Mouse (Mus musculus) lung, postnatal 14 days (tissue): Measurements from ENCODE around the gene Abhd8.

ENCODE experiments used
- DNase-seq: peaks from one replicate; pipeline ENCODE4 v3.0.0; 2021

Abhd8 gene

DNA sequence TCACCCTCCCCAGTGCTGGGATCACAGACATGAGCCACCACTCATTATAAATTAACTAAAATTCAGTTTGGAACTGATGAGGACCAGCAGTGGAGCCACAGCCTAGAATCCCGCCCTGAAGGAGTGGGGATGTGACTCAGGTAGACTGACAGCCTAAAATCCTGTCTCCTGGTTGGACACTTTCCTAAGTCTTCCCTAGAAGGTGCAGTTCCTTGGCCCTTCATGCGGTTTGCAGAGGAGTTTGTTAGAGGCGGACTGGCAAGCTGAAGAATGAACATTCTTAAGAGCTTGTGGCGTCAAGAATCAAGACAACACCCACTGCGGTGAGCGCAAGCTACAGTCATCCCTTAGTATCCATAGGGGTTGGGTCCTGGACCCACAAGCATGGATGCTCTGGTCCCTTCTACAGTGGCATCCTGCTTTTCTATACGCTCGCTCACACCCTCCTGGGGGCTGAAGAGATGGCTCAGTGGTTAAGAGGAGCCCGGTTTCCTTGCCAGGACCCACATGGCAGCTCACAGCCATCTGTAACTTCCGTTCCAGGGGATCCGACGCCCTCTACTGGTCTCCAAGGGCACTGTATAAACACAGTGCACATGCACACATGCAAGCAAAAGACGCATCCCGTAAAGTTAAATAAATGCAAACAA, 13.9 kb upstream of the Abhd8 start:
- DNase-seq, result no peak

- DNase-seq, result peak; percentile 79
Observed at GRCm38 (mm10) chr8:71476099-71476940, 12.9 kb upstream of the Abhd8 start.

DNA sequence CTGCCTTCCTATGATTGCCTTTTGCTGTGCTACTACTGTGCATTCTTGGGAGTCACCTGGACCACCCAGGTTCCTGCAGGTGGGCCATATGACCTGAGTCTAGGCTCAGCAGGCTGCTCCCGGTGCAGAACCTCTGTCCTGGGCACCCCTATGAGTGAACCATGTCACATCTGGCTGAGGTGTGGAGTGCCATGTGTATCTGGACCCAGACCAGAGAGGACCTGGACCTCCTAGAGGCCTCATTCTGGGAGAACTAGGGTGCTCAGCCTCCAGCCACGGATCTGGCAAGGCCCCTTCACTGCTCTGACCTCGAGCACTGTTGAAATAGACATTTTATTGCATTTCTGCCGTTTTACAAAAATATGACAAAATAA, 12.2 kb upstream of the Abhd8 start:
- no peak for DNase-seq

GRCm38 (mm10) chr8:71474785-71475701, 11.6 kb upstream of the Abhd8 start:
- no peak for DNase-seq

GRCm38 (mm10) chr8:71474344-71474743, 10.9 kb upstream of the Abhd8 start:
- DNase-seq, result no peak

DNA sequence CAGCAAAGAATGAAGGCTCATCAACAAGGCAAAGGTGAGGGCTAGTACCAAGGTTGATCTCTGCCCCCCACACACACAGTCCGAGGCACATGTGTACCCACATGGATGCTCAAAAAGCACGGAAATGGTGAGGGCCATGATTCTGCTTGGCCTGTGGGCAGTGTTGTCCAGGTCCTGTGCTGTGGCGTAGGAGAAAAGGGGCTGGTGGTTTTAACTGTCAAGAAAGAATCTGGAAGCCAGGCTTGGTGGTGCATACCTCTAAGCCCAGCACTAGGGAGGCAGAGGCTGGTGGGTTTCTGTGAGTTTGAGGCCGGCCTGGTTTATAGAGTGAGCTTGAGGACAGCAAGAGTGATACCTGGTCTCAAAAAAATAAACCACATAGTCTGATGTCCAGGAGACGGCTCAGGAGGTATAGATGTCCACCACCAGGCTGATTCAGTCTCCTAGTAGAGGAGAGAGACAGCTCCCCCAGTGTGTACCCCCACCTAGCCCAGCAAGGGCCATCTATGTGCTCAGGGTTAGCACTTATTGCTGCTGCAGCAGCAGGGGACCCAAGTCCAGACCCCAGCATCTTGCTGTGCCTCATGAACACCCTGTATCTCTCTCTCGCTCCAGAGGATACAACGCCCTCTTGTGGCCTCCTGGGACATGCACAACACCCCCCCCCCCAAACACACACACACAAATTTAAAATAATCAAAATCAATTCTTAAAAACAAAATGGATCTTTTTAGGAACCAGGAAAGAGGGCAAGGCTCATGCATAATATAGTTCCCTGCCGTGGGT, 9.3 kb upstream of the Abhd8 start:
- DNase-seq, result no peak

DNA sequence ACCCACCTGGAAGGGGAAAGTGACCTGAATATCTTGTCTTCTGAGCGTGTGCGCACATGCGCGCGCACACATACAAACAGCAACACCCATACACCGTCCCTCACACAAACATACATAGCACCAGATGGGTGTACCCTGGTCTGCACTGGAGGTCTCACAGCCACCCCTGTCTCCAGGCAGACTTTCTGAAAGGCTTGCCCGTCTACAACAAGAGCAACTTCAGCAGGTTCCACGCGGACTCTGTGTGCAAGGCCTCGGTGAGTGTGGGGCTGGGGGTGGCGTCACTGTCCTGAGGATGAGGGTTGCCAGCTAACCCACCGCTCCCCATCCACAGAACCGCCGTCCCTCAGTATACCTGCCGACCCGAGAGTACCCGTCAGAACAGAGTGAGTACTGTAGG, 8.4 kb upstream of the Abhd8 start:
- no peak for DNase-seq

GRCm38 (mm10) chr8:71470913-71471255, 7.4 kb upstream of the Abhd8 start:
- DNase-seq, result no peak

DNA sequence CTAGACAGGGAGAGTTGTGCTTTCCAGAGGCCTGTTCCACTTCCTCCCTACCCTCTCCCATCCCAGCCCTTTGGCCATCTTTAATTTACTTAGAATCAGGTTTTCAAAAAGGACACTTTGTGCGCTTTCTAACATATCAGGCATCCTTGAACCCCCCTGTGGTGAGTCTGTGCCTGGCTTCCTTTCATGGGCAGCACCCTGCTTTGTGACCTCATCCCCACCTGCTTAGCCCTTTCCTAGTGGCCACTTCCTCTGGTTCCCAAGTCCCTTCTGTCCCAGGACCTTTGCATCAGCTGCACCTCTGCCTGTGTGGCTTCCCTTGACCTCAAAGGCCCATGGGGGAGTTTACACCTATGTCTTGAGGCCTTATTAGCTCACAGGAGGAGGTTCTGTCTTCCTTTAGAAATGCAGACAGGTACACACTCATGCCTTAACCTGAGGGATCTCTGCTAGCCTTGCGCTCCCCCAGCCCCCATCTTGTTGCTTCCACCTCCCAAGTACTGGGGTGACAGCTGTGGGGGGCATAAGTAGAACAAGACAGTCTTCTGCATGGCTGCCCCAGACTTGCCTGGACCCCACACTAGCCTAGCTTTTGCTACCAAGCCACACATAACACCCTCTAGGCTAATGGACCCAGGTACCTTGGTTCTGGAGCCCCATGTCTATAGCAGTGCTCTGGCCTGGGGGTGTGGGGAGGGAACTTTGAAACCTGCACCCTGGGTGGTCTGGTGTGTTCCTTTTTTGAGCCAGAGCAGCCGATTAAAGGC, 6.9 kb upstream of the Abhd8 start:
- no peak for DNase-seq

GRCm38 (mm10) chr8:71469411-71469810, 6.0 kb upstream of the Abhd8 start:
- peak; percentile 33 for DNase-seq

DNA sequence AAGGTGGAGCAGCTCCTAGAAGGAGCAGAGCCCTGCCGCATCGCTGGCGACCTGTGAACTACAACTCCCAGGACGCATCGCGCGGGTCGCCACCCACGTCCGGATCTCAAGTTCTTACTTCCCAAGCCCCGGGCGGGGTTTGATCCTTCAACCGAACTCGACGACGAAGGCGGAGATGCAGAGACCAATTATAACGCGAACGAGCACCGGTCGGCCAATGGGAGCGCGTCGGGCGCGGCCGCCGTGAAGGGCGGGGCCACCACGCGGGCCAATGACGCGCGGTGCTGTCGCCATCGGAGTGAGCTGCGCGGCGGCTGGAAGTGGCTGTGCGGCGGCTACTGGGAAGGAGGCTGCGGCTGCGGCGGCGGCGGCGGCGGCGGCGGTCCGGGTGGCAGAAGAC, 5.5 kb upstream of the Abhd8 start, which contains the start of gene Dda1:
Gene Dda1 (plus strand): TSS at position 284 of the 400 bp plus-strand sequence.
- peak; percentile 97 for DNase-seq

DNA sequence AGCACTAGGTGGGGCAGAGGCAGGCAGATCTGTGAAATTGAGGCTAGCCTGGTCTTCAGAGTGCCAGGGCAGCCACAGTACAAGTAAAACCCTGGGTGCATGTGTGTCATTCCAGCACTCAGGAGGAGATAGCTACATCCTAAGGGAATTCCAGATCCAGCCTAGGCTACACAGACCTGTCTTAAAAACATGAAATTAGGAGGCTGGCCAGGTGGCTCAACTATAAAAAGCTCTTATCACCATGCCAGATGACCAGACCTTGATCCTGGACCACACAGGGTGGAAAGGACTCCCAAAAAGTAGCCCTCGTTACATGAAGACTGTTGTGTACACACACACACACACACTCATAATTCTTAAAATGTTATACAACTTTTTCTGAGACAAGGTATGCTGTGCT, 4.5 kb upstream of the Abhd8 start:
- no peak for DNase-seq

- no peak for DNase-seq
Observed at GRCm38 (mm10) chr8:71467201-71467600, 3.7 kb upstream of the Abhd8 start.

GRCm38 (mm10) chr8:71466198-71466597, 2.7 kb upstream of the Abhd8 start:
- DNase-seq, result no peak

- no peak for DNase-seq
Observed at GRCm38 (mm10) chr8:71465733-71466132, 2.3 kb upstream of the Abhd8 start.

DNA sequence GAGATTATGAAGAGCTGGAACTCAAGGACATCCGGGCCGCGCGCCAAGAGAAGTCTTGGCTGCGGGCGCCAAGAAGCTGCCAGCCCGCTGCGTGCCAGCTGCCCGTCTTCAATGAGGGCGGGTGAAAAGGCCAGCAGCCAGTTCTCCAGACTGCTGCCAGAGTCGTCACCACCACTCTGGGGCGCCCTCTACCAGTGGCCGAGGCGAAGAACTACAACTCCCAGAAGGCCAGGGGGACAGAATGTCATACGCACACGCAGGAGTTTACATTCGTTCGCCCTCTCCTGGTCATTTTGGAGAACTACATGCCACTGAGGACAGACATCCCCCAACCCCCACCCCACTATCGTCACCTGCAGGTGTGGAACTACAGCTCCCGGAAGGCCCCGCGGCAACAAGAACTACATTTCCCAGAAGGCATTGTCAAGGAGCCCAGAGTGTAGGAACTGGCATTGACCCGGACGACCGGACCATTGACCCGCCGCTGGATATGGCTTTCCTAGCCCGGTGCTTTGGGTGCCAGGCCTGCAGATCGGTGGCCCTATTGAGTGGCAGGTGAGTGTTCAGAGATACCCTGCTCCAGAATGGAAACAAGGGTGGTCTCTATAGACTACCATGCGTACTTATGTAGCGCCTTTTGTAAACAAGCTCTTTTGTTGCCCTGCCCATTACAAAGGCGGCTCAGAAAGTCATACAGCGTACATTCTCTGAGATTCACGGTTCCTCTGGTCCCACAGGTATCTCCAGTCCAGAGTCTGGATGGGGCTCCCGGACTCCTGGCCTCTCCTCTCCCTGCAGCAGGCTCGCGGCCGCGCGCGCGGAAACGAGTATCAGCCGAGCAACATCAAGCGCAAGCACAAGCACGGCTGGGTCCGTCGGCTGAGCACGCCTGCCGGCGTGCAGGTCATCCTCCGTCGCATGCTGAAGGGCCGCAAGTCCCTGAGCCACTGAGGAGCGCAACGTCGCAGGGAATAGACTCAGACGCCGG, 1.4 kb upstream of the Abhd8 start, which contains the start of gene Mrpl34:
Gene Mrpl34 (plus strand): TSS at position 447 of the 988 bp plus-strand sequence.
- peak; percentile 98 for DNase-seq

DNA sequence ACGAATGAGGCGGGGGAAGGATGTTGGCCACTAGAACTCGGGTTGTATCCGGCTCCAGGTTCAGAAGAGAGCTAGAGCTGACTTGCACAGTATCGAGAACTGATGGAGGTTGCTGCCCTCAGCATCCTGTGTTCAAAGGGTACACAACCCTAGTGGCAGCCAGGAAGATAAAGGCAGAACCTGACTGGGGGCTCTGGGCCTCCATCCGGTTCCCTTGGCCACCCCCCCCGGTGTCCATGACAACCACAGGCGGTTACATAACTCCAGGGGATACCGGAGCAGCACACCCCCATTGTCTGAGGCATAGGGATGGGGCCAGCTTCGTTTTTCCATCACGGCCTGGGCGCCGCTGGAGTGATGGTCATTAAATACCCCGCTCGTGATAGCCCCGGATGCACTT, 669 bp downstream of the Abhd8 start:
- peak; percentile 52 for DNase-seq

DNA sequence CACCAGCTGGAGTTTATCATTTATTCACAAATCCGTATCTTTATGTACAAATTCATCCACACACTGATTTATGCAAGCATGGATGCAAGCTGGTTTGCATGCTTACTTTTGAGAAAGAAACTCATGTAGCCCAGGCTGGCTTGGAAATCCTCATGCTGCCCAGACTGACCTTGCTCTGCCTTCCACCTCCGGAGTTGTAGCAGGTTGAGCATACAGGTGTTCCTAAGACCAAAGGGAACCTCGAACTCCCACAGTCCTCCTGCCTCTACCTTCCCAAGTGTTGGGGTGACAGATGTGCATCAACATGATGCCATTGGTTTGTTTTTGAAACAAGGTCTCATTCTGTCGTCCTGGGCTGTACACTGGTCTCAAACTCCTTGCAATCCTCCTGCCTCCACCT, 1.3 kb downstream of the Abhd8 start:
- DNase-seq, result no peak

GRCm38 (mm10) chr8:71461152-71461840, 2.2 kb downstream of the Abhd8 start:
- DNase-seq, result no peak

DNA sequence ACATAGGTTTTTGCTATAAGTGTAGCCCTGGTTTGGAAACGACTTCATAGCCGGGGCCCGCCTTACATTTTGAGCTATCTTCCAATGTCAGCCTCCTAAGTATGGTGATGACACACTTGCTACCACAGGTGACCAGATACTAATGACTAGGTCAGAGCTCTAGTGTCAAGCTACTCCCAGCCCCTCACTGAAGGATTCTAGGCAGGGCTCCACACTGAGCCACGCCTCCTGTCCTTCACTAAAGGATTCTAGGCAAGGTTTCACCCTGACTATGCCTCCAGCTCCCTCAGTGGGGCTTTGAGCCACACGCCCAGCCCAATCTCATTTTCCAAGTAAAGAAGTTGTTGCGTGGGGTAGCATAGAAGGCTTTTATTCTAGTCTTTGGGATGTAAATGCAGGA, 2.7 kb downstream of the Abhd8 start:
- DNase-seq, result no peak
